Mouse (Mus musculus): Measurements from ENCODE around the gene Cdc42ep4. TPM values are rescaled to one million over a fixed set of nuclear protein-coding genes. Genes with fewer than 3 reads are reported as not detected.

Gene Cdc42ep4
- total RNA-seq, 4 experiments from 2014 or later = 90.2 to 151 (median 111) TPM

- no peak for DNase-seq
Observed at GRCm38 (mm10) chr11:113722405-113723090, 29.1 kb downstream of the Cdc42ep4 start.

- DNase-seq = no peak
Observed at GRCm38 (mm10) chr11:113717767-113718424, 33.8 kb downstream of the Cdc42ep4 start.

GRCm38 (mm10) chr11:113716132-113716531 lies 35.5 kb downstream of the Cdc42ep4 start:
- DNase-seq = no peak

- peak; percentile 69 for DNase-seq
Observed at GRCm38 (mm10) chr11:113715078-113715674, 36.5 kb downstream of the Cdc42ep4 start.

GRCm38 (mm10) chr11:113711061-113711460 lies 40.6 kb downstream of the Cdc42ep4 start:
- DNase-seq = no peak

- DNase-seq = no peak
Observed at GRCm38 (mm10) chr11:113710257-113710777, 41.4 kb downstream of the Cdc42ep4 start.

- no peak for DNase-seq
Observed at GRCm38 (mm10) chr11:113709731-113710256, 41.9 kb downstream of the Cdc42ep4 start, which contains the start of gene Cpsf4l. TSS of gene Cpsf4l (minus strand) at chr11:113710017.

GRCm38 (mm10) chr11:113709272-113709671 lies 42.4 kb downstream of the Cdc42ep4 start:
- DNase-seq = no peak

GRCm38 (mm10) chr11:113708629-113709213 lies 43.0 kb downstream of the Cdc42ep4 start:
- DNase-seq = no peak

GRCm38 (mm10) chr11:113705966-113706652 lies 45.6 kb downstream of the Cdc42ep4 start:
- DNase-seq = no peak

- DNase-seq = peak; percentile 67
Observed at GRCm38 (mm10) chr11:113703758-113704157, 47.9 kb downstream of the Cdc42ep4 start.

GRCm38 (mm10) chr11:113699643-113700042 lies 52.0 kb downstream of the Cdc42ep4 start:
- DNase-seq = no peak

GRCm38 (mm10) chr11:113698013-113698545 lies 53.6 kb downstream of the Cdc42ep4 start:
- DNase-seq = no peak

GRCm38 (mm10) chr11:113697571-113697970 lies 54.1 kb downstream of the Cdc42ep4 start:
- DNase-seq = no peak

GRCm38 (mm10) chr11:113691851-113692250 lies 59.8 kb downstream of the Cdc42ep4 start:
- DNase-seq = no peak

- no peak for DNase-seq
Observed at GRCm38 (mm10) chr11:113691318-113691717, 60.4 kb downstream of the Cdc42ep4 start.

GRCm38 (mm10) chr11:113690506-113690905 lies 61.2 kb downstream of the Cdc42ep4 start:
- no peak for DNase-seq

GRCm38 (mm10) chr11:113687031-113687430 lies 64.7 kb downstream of the Cdc42ep4 start:
- no peak for DNase-seq

- no peak for DNase-seq
Observed at GRCm38 (mm10) chr11:113684707-113685426, 66.8 kb downstream of the Cdc42ep4 start.

- peak; percentile 93 for DNase-seq
Observed at GRCm38 (mm10) chr11:113683957-113684706, 67.5 kb downstream of the Cdc42ep4 start, which contains the start of the genes Fam104a and D11Wsu47e. TSS of gene Fam104a (minus strand) at chr11:113684155. TSS of gene D11Wsu47e (plus strand) at chr11:113684412.

Data from adrenal gland, adult 8-10 months (tissue).